8 mouse cellular contexts compared by ENCODE assay signal in the genomic region with DNA sequence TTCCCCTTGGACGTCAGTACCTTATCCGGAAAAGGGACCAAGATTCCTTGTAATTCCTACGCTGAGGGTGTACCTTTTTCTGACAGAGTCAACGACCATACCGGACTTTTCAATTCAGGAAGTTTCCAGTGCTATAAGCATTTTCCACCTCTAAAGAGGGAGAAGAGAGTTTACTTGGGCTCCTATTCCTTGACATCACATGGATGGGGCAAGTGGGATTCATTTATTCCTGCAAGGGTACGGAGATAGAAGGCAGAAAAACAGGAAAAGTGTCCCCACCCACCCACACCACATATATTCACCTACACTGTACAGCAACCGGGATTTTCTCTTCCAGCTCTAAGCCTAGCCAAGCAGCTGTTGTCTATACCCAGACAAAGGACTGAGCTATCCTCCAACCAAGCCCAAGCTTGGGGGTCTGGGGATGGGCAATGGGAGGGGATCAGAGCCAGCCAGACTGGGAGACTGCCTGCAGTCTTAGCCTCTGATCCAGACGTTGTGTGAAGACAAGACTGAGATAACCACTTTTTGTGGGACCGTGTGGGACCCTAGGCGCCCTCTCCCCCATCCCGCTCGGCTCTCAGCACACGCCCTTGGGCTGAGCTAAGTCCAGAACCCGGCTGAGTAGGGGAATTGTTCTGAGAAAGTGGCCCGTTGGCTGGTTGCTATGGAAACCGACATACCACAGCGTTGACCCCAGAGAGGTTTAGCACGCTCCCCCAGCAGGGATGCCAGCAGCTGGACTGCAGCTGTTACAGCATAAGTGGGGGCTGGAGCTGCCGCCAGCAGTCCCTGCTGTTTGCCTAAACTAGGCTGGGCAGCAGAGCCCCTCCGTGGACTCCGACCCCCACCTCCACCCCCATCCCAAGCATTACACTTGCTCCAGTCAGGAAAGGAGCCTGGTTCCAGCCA.
A peak's percentile ranks its signal among the peaks of the same experiment; 100 is the strongest.
DNase-seq lines count a peak whose midpoint lies in the region; ATAC-seq and TF ChIP-seq lines count a peak whose summit lies in the region.

No protein-coding gene starts in this region.

- no peaks in the 10 kb centered on the region for H3K9me3 ChIP-seq in intestine, embryonic 14.5 days (ENCODE audit: control insufficient read depth, low read length)
- H3K9me3 ChIP-seq in lung, embryonic 14.5 days (ENCODE audit: low read depth, low read length), result no peaks in the 10 kb centered on the region

- no peak for TF ChIP-seq CTCF in lung, embryonic 14.5 days (IDR thresholded peaks at IDR 0.05; ENCODE audit: low read depth)

- H3K4me1 ChIP-seq in intestine, embryonic 14.5 days (replicated peaks; ENCODE audit: control insufficient read depth, insufficient read depth, low read length), result peaks cover 31% of the 10 kb centered on the region
- peaks cover 31% of the 10 kb centered on the region for H3K4me1 ChIP-seq in lung, embryonic 14.5 days (ENCODE audit: insufficient read depth)

- peak overlapping the region; percentile 84 for H3K27ac ChIP-seq in intestine, embryonic 14.5 days (ENCODE audit: low read depth)
- H3K27ac ChIP-seq in lung, embryonic 14.5 days (ENCODE audit: low read depth), result peak overlapping the region; percentile 90

- H3K27me3 ChIP-seq in intestine, embryonic 14.5 days (replicated peaks; ENCODE audit: control insufficient read depth, insufficient read depth, low read length), result no peaks in the 10 kb centered on the region
- H3K27me3 ChIP-seq in lung, embryonic 14.5 days (ENCODE audit: insufficient read depth, low read length), result no peaks in the 10 kb centered on the region

- peak; percentile 14 for DNase-seq in adrenal gland, adult 2 months
- no peak for DNase-seq in adrenal gland, postnatal 25 days
- peak; percentile 34 for DNase-seq in brain, embryonic 18.5 days (ENCODE audit: low read depth, low spot score)
- peak; percentile 54 for DNase-seq in gastrocnemius, postnatal 25 days
- peak; percentile 75 for DNase-seq in intestine, embryonic 14.5 days (ENCODE audit: low spot score)
- DNase-seq in lung, embryonic 14.5 days, result peak; percentile 95
- peak; percentile 86 for DNase-seq in retina, embryonic 14.5 days (ENCODE audit: low spot score)
- no peak for DNase-seq in T-cell, adult 2 months (ENCODE audit: low spot score)

- H3K4me3 ChIP-seq in intestine, embryonic 14.5 days (ENCODE audit: low read depth, low read length), result peak overlapping the region; percentile 6; the same call in 1 of the 2 replicates
- H3K4me3 ChIP-seq in lung, embryonic 14.5 days (ENCODE audit: low read depth, low read length), result peak overlapping the region; percentile 2; the same call in 1 of the 2 replicates

- WGBS in intestine, embryonic 14.5 days, result 16% methylated on average over 21 of the region's 21 CpGs
- 11% methylated on average over 21 of the region's 21 CpGs for WGBS in lung, embryonic 14.5 days

- peak overlapping the region; percentile 40 for H3K4me2 ChIP-seq in intestine, embryonic 14.5 days (ENCODE audit: low read length)
- peak overlapping the region; percentile 52 for H3K4me2 ChIP-seq in lung, embryonic 14.5 days

- peak; percentile 88 for ATAC-seq in intestine, embryonic 14.5 days (replicated peaks; ENCODE audit: low FRiP score, low TSS enrichment, low read depth)
- ATAC-seq in lung, embryonic 14.5 days (ENCODE audit: insufficient read depth), result peak; percentile 91

- H3K9ac ChIP-seq in intestine, embryonic 14.5 days (ENCODE audit: low read length), result no peak overlapping the region
- peak overlapping the region; percentile 6; the same call in 1 of the 2 replicates for H3K9ac ChIP-seq in lung, embryonic 14.5 days

- no peaks in the 10 kb centered on the region for H3K36me3 ChIP-seq in intestine, embryonic 14.5 days (ENCODE audit: control insufficient read depth, insufficient read depth, low read length)
- H3K36me3 ChIP-seq in lung, embryonic 14.5 days (ENCODE audit: insufficient read depth), result no peaks in the 10 kb centered on the region

Comparison
In these comparisons a context has a peak if more than half of its experiments do, and no peak if none do; other contexts are left out.
1. DNase-seq: peak in adrenal gland, adult 2 months (single experiment), brain, embryonic 18.5 days (single experiment), gastrocnemius, postnatal 25 days (single experiment), intestine, embryonic 14.5 days (single experiment), lung, embryonic 14.5 days (single experiment) and retina, embryonic 14.5 days (single experiment); none in adrenal gland, postnatal 25 days (single experiment) and T-cell, adult 2 months (single experiment).